Mouse (Mus musculus) forebrain, embryonic 10.5 days (tissue): Measurements from ENCODE around the gene Dtnbp1. TPM values are rescaled to one million over a fixed set of nuclear protein-coding genes. Genes with fewer than 3 reads are reported as not detected.
A peak's percentile ranks its signal among the peaks of the same experiment; 100 is the strongest.

ENCODE experiments used
- DNase-seq: peaks from one replicate; pipeline ENCODE4 v3.0.0-alpha.2; 2017; ENCODE audit warnings: low spot score; ENCODE audit errors: extremely low spot score
- H3K27ac ChIP-seq: fragments of 300-500 bp; sonication (generic); 2 replicates; pipeline ENCODE4 v1.5.1; 2016; ENCODE audit warnings: mild to moderate bottlenecking
- H3K27me3 ChIP-seq: fragments of 300-500 bp; sonication (generic); 2 replicates; pipeline ENCODE4 v1.6.1; 2016; ENCODE audit warnings: mild to moderate bottlenecking; ENCODE audit not compliant: poor library complexity, severe bottlenecking
- H3K36me3 ChIP-seq: fragments of 300-500 bp; sonication (generic); replicated peaks from 2 replicates; pipeline ENCODE4 v1.6.1; 2016; ENCODE audit warnings: mild to moderate bottlenecking, moderate library complexity
- H3K4me1 ChIP-seq: fragments of 300-500 bp; sonication (generic); 2 replicates; pipeline ENCODE4 v1.6.1; 2016
- H3K4me3 ChIP-seq: fragments of 300-500 bp; sonication (generic); 2 replicates; pipeline ENCODE4 v1.5.1; 2016; ENCODE audit warnings: mild to moderate bottlenecking, moderate library complexity
- H3K9me3 ChIP-seq: fragments of 300-500 bp; sonication (generic); 2 replicates; pipeline ENCODE4 v1.6.1; 2016; ENCODE audit warnings: mild to moderate bottlenecking, moderate library complexity
- WGBS: fragments of 180-500 bp; shearing (Covaris S2); methylation state at CpG from one replicate; pipeline ENCODE4 v1.1.7; 2016; 5-methylcytosine and 5-hydroxymethylcytosine counted together
- polyA plus RNA-seq: library from polyadenylated mRNA; unstranded; fragments of >200 nt; fragmentation: Nextera tagmentation; extraction: Ambion mirVana; gene quantifications from 2 replicates; pipeline ENCODE4 v1.2.1, GENCODE M21; 2016

The Dtnbp1 gene
- polyA plus RNA-seq, 1 experiment from 2014 or later = 89.4 TPM

GRCm38 (mm10) chr13:44926311-44926710 is 75.6 kb downstream of the Dtnbp1 start:
- no peak overlapping the region for H3K27ac ChIP-seq
- H3K4me3 ChIP-seq = no peak overlapping the region
- H3K9me3 ChIP-seq = no peaks in the 10 kb centered on the region
- H3K36me3 ChIP-seq = peaks cover 88% of the 10 kb centered on the region
- WGBS = 81% methylated on average over 2 of the region's 2 CpGs
- H3K27me3 ChIP-seq = no peaks in the 10 kb centered on the region
- no peaks in the 10 kb centered on the region for H3K4me1 ChIP-seq
- no peak for DNase-seq

GRCm38 (mm10) chr13:44925173-44925572 is 76.8 kb downstream of the Dtnbp1 start:
- 96% methylated on average over 2 of the region's 2 CpGs for WGBS
- Histone ChIP-seq H3K36me3 (peaks cover 89% of the 10 kb centered on the region), H3K27ac (no peak overlapping the region), H3K4me1 (no peaks in the 10 kb centered on the region), H3K4me3 (no peak overlapping the region), H3K9me3 (no peaks in the 10 kb centered on the region), H3K27me3 (no peaks in the 10 kb centered on the region)
- DNase-seq = no peak

- DNase-seq = no peak
- Histone ChIP-seq H3K4me3 (no peak overlapping the region), H3K27me3 (no peaks in the 10 kb centered on the region), H3K27ac (no peak overlapping the region), H3K4me1 (no peaks in the 10 kb centered on the region), H3K9me3 (no peaks in the 10 kb centered on the region), H3K36me3 (peaks cover 93% of the 10 kb centered on the region)
- 94% methylated on average over 3 of the region's 3 CpGs for WGBS
Measured at GRCm38 (mm10) chr13:44924042-44924441, 77.9 kb downstream of the Dtnbp1 start.

GRCm38 (mm10) chr13:44921721-44922120 is 80.2 kb downstream of the Dtnbp1 start:
- Histone ChIP-seq H3K9me3 (no peaks in the 10 kb centered on the region), H3K27me3 (no peaks in the 10 kb centered on the region), H3K27ac (no peak overlapping the region), H3K36me3 (peaks cover 99% of the 10 kb centered on the region), H3K4me1 (no peaks in the 10 kb centered on the region), H3K4me3 (no peak overlapping the region)
- 95% methylated on average over 5 of the region's 5 CpGs for WGBS
- DNase-seq = no peak

- WGBS = 92% methylated on average over 10 of the region's 10 CpGs
- Histone ChIP-seq H3K4me3 (no peak overlapping the region), H3K36me3 (peaks cover 99% of the 10 kb centered on the region), H3K4me1 (no peaks in the 10 kb centered on the region), H3K27me3 (no peaks in the 10 kb centered on the region), H3K27ac (no peak overlapping the region), H3K9me3 (no peaks in the 10 kb centered on the region)
- DNase-seq = no peak
Measured at GRCm38 (mm10) chr13:44921095-44921494, 80.9 kb downstream of the Dtnbp1 start.

- no peaks in the 10 kb centered on the region for H3K4me1 ChIP-seq
- no peaks in the 10 kb centered on the region for H3K27me3 ChIP-seq
- peaks cover 99% of the 10 kb centered on the region for H3K36me3 ChIP-seq
- no peaks in the 10 kb centered on the region for H3K9me3 ChIP-seq
- H3K27ac ChIP-seq = 0 out of 2 replicates have a peak overlapping the region, but pooled peaks have one; percentile 3
- DNase-seq = no peak
- 97% methylated on average over 2 of the region's 2 CpGs for WGBS
- H3K4me3 ChIP-seq = no peak overlapping the region
Measured at GRCm38 (mm10) chr13:44918269-44918668, 83.7 kb downstream of the Dtnbp1 start.

- no peak overlapping the region for H3K27ac ChIP-seq
- no peaks in the 10 kb centered on the region for H3K27me3 ChIP-seq
- no peaks in the 10 kb centered on the region for H3K4me1 ChIP-seq
- H3K36me3 ChIP-seq = peaks cover 100% of the 10 kb centered on the region
- no peak for DNase-seq
- H3K4me3 ChIP-seq = no peak overlapping the region
- H3K9me3 ChIP-seq = no peaks in the 10 kb centered on the region
- WGBS = 92% methylated on average over 4 of the region's 4 CpGs
Measured at GRCm38 (mm10) chr13:44917202-44917601, 84.7 kb downstream of the Dtnbp1 start.

GRCm38 (mm10) chr13:44915945-44916344 is 86.0 kb downstream of the Dtnbp1 start:
- Histone ChIP-seq H3K27ac (no peak overlapping the region), H3K4me1 (no peaks in the 10 kb centered on the region), H3K36me3 (peaks cover 100% of the 10 kb centered on the region), H3K27me3 (no peaks in the 10 kb centered on the region), H3K9me3 (no peaks in the 10 kb centered on the region), H3K4me3 (no peak overlapping the region)
- peak; percentile 28 for DNase-seq
- WGBS = 81% methylated on average over 4 of the region's 4 CpGs

GRCm38 (mm10) chr13:44915382-44915781 is 86.6 kb downstream of the Dtnbp1 start:
- DNase-seq = no peak
- no peak overlapping the region for H3K4me3 ChIP-seq
- no peaks in the 10 kb centered on the region for H3K4me1 ChIP-seq
- no peaks in the 10 kb centered on the region for H3K27me3 ChIP-seq
- 87% methylated on average over 5 of the region's 5 CpGs for WGBS
- peaks cover 100% of the 10 kb centered on the region for H3K36me3 ChIP-seq
- H3K27ac ChIP-seq = no peak overlapping the region
- no peaks in the 10 kb centered on the region for H3K9me3 ChIP-seq

GRCm38 (mm10) chr13:44913560-44913959 is 88.4 kb downstream of the Dtnbp1 start:
- Histone ChIP-seq H3K4me3 (no peak overlapping the region), H3K4me1 (peaks cover 5% of the 10 kb centered on the region), H3K9me3 (no peaks in the 10 kb centered on the region), H3K27ac (peak overlapping the region; percentile 27; the same call in 1 of the 2 replicates), H3K27me3 (no peaks in the 10 kb centered on the region), H3K36me3 (peaks cover 100% of the 10 kb centered on the region)
- no peak for DNase-seq
- WGBS = 74% methylated on average over 7 of the region's 7 CpGs

- no peak for DNase-seq
- peaks cover 100% of the 10 kb centered on the region for H3K36me3 ChIP-seq
- no peak overlapping the region for H3K27ac ChIP-seq
- WGBS = 92% methylated on average over 2 of the region's 2 CpGs
- H3K4me1 ChIP-seq = peaks cover 5% of the 10 kb centered on the region
- H3K4me3 ChIP-seq = no peak overlapping the region
- no peaks in the 10 kb centered on the region for H3K27me3 ChIP-seq
- no peaks in the 10 kb centered on the region for H3K9me3 ChIP-seq
Measured at GRCm38 (mm10) chr13:44912851-44913250, 89.1 kb downstream of the Dtnbp1 start.

GRCm38 (mm10) chr13:44908790-44909189 is 93.2 kb downstream of the Dtnbp1 start:
- WGBS = 32% methylated on average over 1 of the region's 1 CpGs
- Histone ChIP-seq H3K9me3 (no peaks in the 10 kb centered on the region), H3K36me3 (peaks cover 99% of the 10 kb centered on the region), H3K4me1 (peaks cover 5% of the 10 kb centered on the region), H3K4me3 (no peak overlapping the region), H3K27me3 (no peaks in the 10 kb centered on the region), H3K27ac (no peak overlapping the region)
- DNase-seq = no peak

- no peak for DNase-seq
Measured at GRCm38 (mm10) chr13:44907702-44908101, 94.2 kb downstream of the Dtnbp1 start.

GRCm38 (mm10) chr13:44906141-44906540 is 95.8 kb downstream of the Dtnbp1 start:
- no peak for DNase-seq

More at GRCm38 (mm10) chr13:44907702-44908101, 94.2 kb downstream of the Dtnbp1 start:
- no peaks in the 10 kb centered on the region for H3K9me3 ChIP-seq
- H3K36me3 ChIP-seq = peaks cover 99% of the 10 kb centered on the region
- H3K27ac ChIP-seq = 0 out of 2 replicates have a peak overlapping the region, but pooled peaks have one; percentile 16
- WGBS = 78% methylated on average over 6 of the region's 6 CpGs
- no peaks in the 10 kb centered on the region for H3K27me3 ChIP-seq
- no peak overlapping the region for H3K4me3 ChIP-seq
- peaks cover 5% of the 10 kb centered on the region for H3K4me1 ChIP-seq

More at GRCm38 (mm10) chr13:44906141-44906540, 95.8 kb downstream of the Dtnbp1 start:
- H3K4me3 ChIP-seq = no peak overlapping the region
- H3K9me3 ChIP-seq = no peaks in the 10 kb centered on the region
- peaks cover 98% of the 10 kb centered on the region for H3K36me3 ChIP-seq
- 95% methylated on average over 11 of the region's 11 CpGs for WGBS
- no peak overlapping the region for H3K27ac ChIP-seq
- no peaks in the 10 kb centered on the region for H3K27me3 ChIP-seq
- H3K4me1 ChIP-seq = peaks cover 5% of the 10 kb centered on the region
